Mouse (Mus musculus) CH12.LX (cell line): ENCODE data around the gene Maml2. TPM values are rescaled to one million over a fixed set of nuclear protein-coding genes. Genes with fewer than 3 reads are reported as not detected.

Experiments used
- DNase-seq: peaks from one replicate; pipeline ENCODE4 v3.0.0-alpha.2; 2013; ENCODE audit errors: extremely low read depth
- H3K27ac ChIP-seq: 2 replicates; pipeline ENCODE4 v1.5.1; 2012; ENCODE audit warnings: low read depth, mild to moderate bottlenecking, control low read depth, moderate library complexity; ENCODE audit not compliant: insufficient read depth
- H3K27me3 ChIP-seq: replicated peaks from 2 replicates; pipeline ENCODE3; 2012; ENCODE audit warnings: inconsistent platforms
- H3K36me3 ChIP-seq, 2 experiments: replicated peaks in 1 of 2; 2 replicates each; pipeline versions ENCODE3 to v1.6.1; 2012; ENCODE audit warnings: inconsistent platforms in 1 of 2, low read length in 1 of 2, mild to moderate bottlenecking in 1 of 2, mixed read lengths in 1 of 2, moderate library complexity in 1 of 2; ENCODE audit not compliant: control insufficient read depth in 1 of 2, insufficient read depth in 1 of 2
- H3K4me1 ChIP-seq, 2 experiments: 2 replicates each; pipeline ENCODE4 v1.6.1; 2012; ENCODE audit warnings: inconsistent platforms in 1 of 2, moderate library complexity in 1 of 2; ENCODE audit not compliant: insufficient read depth in 2 of 2, control insufficient read depth in 1 of 2
- H3K4me2 ChIP-seq: 2 replicates; pipeline ENCODE4 v1.6.1; 2012; ENCODE audit warnings: low read depth, mild to moderate bottlenecking, control low read depth; ENCODE audit not compliant: poor library complexity, insufficient read depth, severe bottlenecking
- H3K4me3 ChIP-seq, 3 experiments: fragments of 150-350 bp in 1 of 3; sonication (generic) in 1 of 3; replicated peaks in 1 of 3; 2 replicates each; pipeline versions ENCODE3 to v1.5.1; 2011 to 2012; ENCODE audit warnings: low read depth in 2 of 3, low read length in 2 of 3, mild to moderate bottlenecking in 2 of 3, moderate library complexity in 2 of 3, control low read depth in 1 of 3, improper control_type of control experiment in 1 of 3, inconsistent platforms in 1 of 3, mixed read lengths in 1 of 3; ENCODE audit not compliant: poor library complexity in 1 of 3
- H3K79me2 ChIP-seq: replicated peaks from 2 replicates; pipeline ENCODE4 v1.6.1; 2012; ENCODE audit warnings: mild to moderate bottlenecking, moderate library complexity; ENCODE audit not compliant: control insufficient read depth, poor library complexity, insufficient read depth, severe bottlenecking; ENCODE audit errors: extremely low read depth
- H3K9ac ChIP-seq: 2 replicates; pipeline ENCODE4 v1.6.1; 2012; ENCODE audit warnings: low read depth, mild to moderate bottlenecking, control low read depth, moderate library complexity; ENCODE audit not compliant: insufficient read depth
- H3K9me3 ChIP-seq: replicated peaks from 2 replicates; pipeline ENCODE3; 2012; ENCODE audit warnings: low read length, inconsistent platforms, mixed read lengths
- BHLHE40 ChIP-seq: IDR thresholded peaks from 2 replicates; pipeline ENCODE4 v1.6.1; 2011; ENCODE audit warnings: mild to moderate bottlenecking, low read depth, low read length, improper control_type of control experiment
- CHD1 ChIP-seq: IDR thresholded peaks from 2 replicates; pipeline ENCODE4 v1.6.1; 2012; ENCODE audit warnings: low read depth, low read length, improper control_type of control experiment, inconsistent platforms
- CTCF ChIP-seq, 2 experiments: IDR thresholded peaks in 1 of 2; conservative IDR thresholded peaks in 1 of 2; 2 replicates each; pipeline ENCODE4 v1.5.1; 2011 to 2012; ENCODE audit warnings: low read depth in 2 of 2, low read length in 2 of 2, improper control_type of control experiment in 1 of 2, inconsistent platforms in 1 of 2, mild to moderate bottlenecking in 1 of 2, moderate library complexity in 1 of 2
- E2F4 ChIP-seq: IDR thresholded peaks from 2 replicates; pipeline ENCODE4 v1.6.1; 2011; ENCODE audit warnings: low read depth, low read length, improper control_type of control experiment; ENCODE audit not compliant: insufficient replicate concordance
- ELF1 ChIP-seq: IDR thresholded peaks from 2 replicates; pipeline ENCODE4 v1.6.1; 2014; ENCODE audit warnings: low read depth, mild to moderate bottlenecking, inconsistent platforms, low read length, improper control_type of control experiment
- EP300 ChIP-seq: IDR thresholded peaks from 2 replicates; pipeline ENCODE4 v1.6.1; 2011; ENCODE audit warnings: low read length, improper control_type of control experiment
- ETS1 ChIP-seq: conservative IDR thresholded peaks from 2 replicates; pipeline ENCODE4 v1.6.1; 2012; ENCODE audit warnings: low read depth, mild to moderate bottlenecking, inconsistent platforms, low read length, improper control_type of control experiment, moderate library complexity
- IRF4 ChIP-seq: IDR thresholded peaks from 2 replicates; pipeline ENCODE4 v1.6.1; 2014; ENCODE audit warnings: low read depth, mild to moderate bottlenecking, inconsistent platforms, low read length, improper control_type of control experiment
- JUN ChIP-seq: IDR thresholded peaks from 2 replicates; pipeline ENCODE4 v1.6.1; 2011; ENCODE audit warnings: low read depth, mild to moderate bottlenecking, low read length, improper control_type of control experiment, moderate library complexity; ENCODE audit not compliant: insufficient read depth
- MAFK ChIP-seq: IDR thresholded peaks from 2 replicates; pipeline ENCODE4 v1.6.1; 2011; ENCODE audit warnings: low read length, improper control_type of control experiment; ENCODE audit not compliant: insufficient replicate concordance
- MYC ChIP-seq: IDR thresholded peaks from 2 replicates; pipeline ENCODE4 v1.6.1; 2011; ENCODE audit warnings: low read depth, mild to moderate bottlenecking, improper control_type of control experiment, low read length
- SIN3A ChIP-seq: IDR thresholded peaks from 2 replicates; pipeline ENCODE4 v1.6.1; 2012; ENCODE audit warnings: low read length, improper control_type of control experiment, inconsistent platforms
- SMC3 ChIP-seq: IDR thresholded peaks from 2 replicates; pipeline ENCODE4 v1.6.1; 2011; ENCODE audit warnings: low read depth, low read length, improper control_type of control experiment
- TCF12 ChIP-seq: IDR thresholded peaks from 2 replicates; pipeline ENCODE4 v1.6.1; 2014; ENCODE audit warnings: low read depth, mild to moderate bottlenecking, inconsistent platforms, low read length, improper control_type of control experiment
- ZC3H11A ChIP-seq: IDR thresholded peaks from 2 replicates; pipeline ENCODE4 v1.6.1; 2012; ENCODE audit warnings: low read depth, mild to moderate bottlenecking, inconsistent platforms, low read length, improper control_type of control experiment
- ZNF384 ChIP-seq: IDR thresholded peaks from 2 replicates; pipeline ENCODE4 v1.6.1; 2012; ENCODE audit warnings: low read depth, low read length, improper control_type of control experiment, inconsistent platforms
- dilution Hi-C: fragments of 300-500 bp; cut with MboI; formaldehyde crosslinking; loops from 2 replicates; pipeline ENCODE4 v1.14.3; 2020; ENCODE audit warnings: low sequenced_read_pairs; ENCODE audit not compliant: extremely low pct_unique_long_range_greater_than_20kb, extremely low pct_ligation_motif_present
- in situ Hi-C: fragments of 300-500 bp; cut with MboI; formaldehyde crosslinking; loops from 3 replicates; pipeline ENCODE4 v1.14.3; 2019; ENCODE audit warnings: low sequenced_read_pairs, low pct_ligation_motif_present, low pct_unique_long_range_greater_than_20kb, mixed read lengths
- polyA plus RNA-seq: library from polyadenylated mRNA; unstranded; fragments of >175 nt; gene quantifications from 2 replicates; pipeline ENCODE4 v1.2.1, GENCODE M21; 2012; ENCODE audit warnings: low read depth; ENCODE audit not compliant: insufficient read length
- total RNA-seq, 2 experiments: library from RNA; depleted of rRNA; stranded (reverse); fragments of 300-350 nt in 1 of 2; fragments of >200 nt in 1 of 2; gene quantifications; 2 replicates each; pipeline ENCODE4 v1.2.3; 2012 to 2014

The Maml2 gene
- total and polyA plus RNA-seq, 3 experiments, result 5.9 to 9.1 (median 5.9) TPM

DNA sequence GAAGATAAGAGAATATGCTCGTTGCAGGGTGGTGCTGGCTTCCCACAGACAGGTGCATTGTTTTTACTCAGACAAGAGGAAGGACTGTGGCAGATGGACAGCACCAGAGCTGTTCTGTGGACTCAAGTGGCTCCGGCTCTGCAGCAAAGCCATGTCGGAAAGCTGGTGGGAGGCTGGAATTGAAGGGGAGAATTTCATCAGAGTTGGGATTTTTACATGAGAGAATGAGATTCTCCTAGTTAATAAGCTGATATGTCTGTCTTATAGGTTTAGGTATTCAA lies 301.5 kb downstream of the Maml2 start:
- Histone ChIP-seq H3K9me3 (no peaks in the 10 kb centered on the region), H3K9ac (no peak overlapping the region), H3K27me3 (no peaks in the 10 kb centered on the region)
- in situ Hi-C loops, result no loop called here
- DNase-seq, result no peak
- no peak for TF ChIP-seq E2F4
- TF ChIP-seq ZNF384, result no peak
- TF ChIP-seq BHLHE40, result no peak
- TF ChIP-seq TCF12, result no peak
- TF ChIP-seq IRF4, result no peak
- TF ChIP-seq MYC, result no peak
- no peak for TF ChIP-seq ZC3H11A
- no peak for TF ChIP-seq CTCF (conservative IDR thresholded peaks at IDR 0.05 in 1 of 2, IDR thresholded peaks at IDR 0.05 in 1 of 2; ENCODE audit: low read depth in 2 of 2, low read length in 2 of 2)
- TF ChIP-seq ELF1, result no peak
- TF ChIP-seq, all 38 proteins: peak for 0
- Histone ChIP-seq H3K4me1 (peaks cover 22 to 43% of the 10 kb centered on the region in 2 experiments), H3K36me3 (peaks cover 0 to 12% of the 10 kb centered on the region in 2 experiments), H3K79me2 (no peaks in the 10 kb centered on the region; the same call in 1 of the 2 replicates), H3K27ac (no peak overlapping the region), H3K4me2 (peak overlapping the region; percentile 8; the same call in 1 of the 2 replicates), H3K4me3 (no peak overlapping the region)
- dilution Hi-C loops, result no loop called here

DNA sequence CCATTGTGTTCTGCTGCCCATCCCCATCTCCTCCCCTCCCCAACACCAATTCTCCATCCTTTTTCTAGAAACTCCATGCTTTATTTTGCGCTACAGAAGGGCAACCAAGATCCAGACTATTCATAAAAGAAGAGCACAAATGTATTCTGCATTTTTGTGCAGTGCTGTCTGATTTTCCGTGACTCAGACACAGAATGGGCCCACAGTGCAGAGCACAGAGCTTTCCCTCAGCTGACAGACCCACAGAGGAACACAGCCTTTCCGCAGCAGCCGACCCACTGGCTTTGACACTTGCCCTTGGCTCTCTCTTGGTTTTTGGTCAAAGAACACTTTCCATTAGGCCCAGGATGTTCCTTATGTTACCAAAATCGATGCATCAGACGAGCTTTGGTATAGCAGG lies 302.0 kb downstream of the Maml2 start:
- peak; percentile 31 for DNase-seq
- peaks cover 22 to 43% of the 10 kb centered on the region in 2 experiments for H3K4me1 ChIP-seq
- dilution Hi-C loops (no loop called here), in situ Hi-C loops (no loop called here)
- H3K9ac ChIP-seq, result no peak overlapping the region
- H3K27ac ChIP-seq, result no peak overlapping the region
- no peaks in the 10 kb centered on the region; the same call in 1 of the 2 replicates for H3K79me2 ChIP-seq
- H3K4me2 ChIP-seq, result no peak overlapping the region
- TF ChIP-seq MAFK (no peak), ZNF384 (no peak), SMC3 (no peak), SIN3A (no peak), EP300 (no peak; the same call in 1 of the 2 replicates), JUN (0 out of 2 replicates have a peak, but pooled peaks have one; percentile 22), ETS1 (peak; percentile 55), CHD1 (no peak), E2F4 (no peak), IRF4 (peak; percentile 38)
- TF ChIP-seq, all 38 proteins: peak for 3
- peak overlapping the region in 1 of 3 experiments; percentile 18 for H3K4me3 ChIP-seq
- peaks cover 0 to 12% of the 10 kb centered on the region in 2 experiments for H3K36me3 ChIP-seq
- no peaks in the 10 kb centered on the region for H3K27me3 ChIP-seq
- no peaks in the 10 kb centered on the region for H3K9me3 ChIP-seq
